Mouse (Mus musculus) cerebellum, adult 2 months (tissue): ENCODE measurements at regions not wholly inside any gene's neighbourhood (a gene's known extent, or its start where the extent isn't known, plus 50 kb on each side); places are given as distances from the start of the nearest gene placed in this dataset.

Source experiments
- CTCF ChIP-seq: fragments of 200-500 bp; IDR thresholded peaks from 2 replicates; pipeline ENCODE4 v1.5.1; 2011; ENCODE audit warnings: low read depth, mild to moderate bottlenecking, control low read depth, low read length, moderate library complexity, borderline replicate concordance; ENCODE audit not compliant: insufficient read depth
- POLR2A ChIP-seq: fragments of 200-500 bp; IDR thresholded peaks from 2 replicates; pipeline ENCODE4 v1.6.1; 2011; ENCODE audit warnings: low read length, control low read depth, borderline replicate concordance; ENCODE audit not compliant: insufficient read depth

GRCm38 (mm10) chr12:77854281-77855075 is 339.6 kb upstream of the Gm6657 start:
- TF ChIP-seq CTCF = no peak
- TF ChIP-seq POLR2A = no peak
